Mouse (Mus musculus) erythroblast, embryonic 14.5 days (primary cell): ENCODE measurements around the gene Nckap5. TPM values are rescaled to one million over a fixed set of nuclear protein-coding genes. Genes with fewer than 3 reads are reported as not detected.

Source experiments
- H3K27me3 ChIP-seq: 2 replicates; pipeline ENCODE4 v1.6.1; 2012; ENCODE audit warnings: inconsistent platforms; ENCODE audit not compliant: control insufficient read depth
- H3K36me3 ChIP-seq: 2 replicates; pipeline ENCODE4 v1.6.1; 2012; ENCODE audit warnings: mild to moderate bottlenecking, inconsistent platforms; ENCODE audit not compliant: control insufficient read depth
- H3K4me1 ChIP-seq: 2 replicates; pipeline ENCODE4 v1.6.1; 2012; ENCODE audit warnings: inconsistent platforms; ENCODE audit not compliant: control insufficient read depth
- H3K4me3 ChIP-seq: replicated peaks from 2 replicates; pipeline ENCODE3; 2012; ENCODE audit warnings: moderate library complexity, mild to moderate bottlenecking, inconsistent platforms
- H3K9me3 ChIP-seq: 2 replicates; pipeline ENCODE4 v1.6.1; 2012; ENCODE audit warnings: low read length, inconsistent platforms, mixed read lengths; ENCODE audit not compliant: control insufficient read depth
- GATA1 ChIP-seq: IDR thresholded peaks from 2 replicates; pipeline ENCODE4 v1.6.1; 2012; ENCODE audit warnings: low read length, inconsistent platforms, mixed read lengths
- TAL1 ChIP-seq: IDR thresholded peaks from 3 replicates; pipeline ENCODE4 v1.6.1; 2012; ENCODE audit warnings: low read length, inconsistent platforms, mixed read lengths
- polyA plus RNA-seq: library from polyadenylated mRNA; stranded (reverse); fragments of >175 nt; gene quantifications from 2 replicates; pipeline ENCODE4 v1.2.3, GENCODE M21; 2012

Nckap5 gene
- polyA plus RNA-seq, 1 experiment = not detected

DNA sequence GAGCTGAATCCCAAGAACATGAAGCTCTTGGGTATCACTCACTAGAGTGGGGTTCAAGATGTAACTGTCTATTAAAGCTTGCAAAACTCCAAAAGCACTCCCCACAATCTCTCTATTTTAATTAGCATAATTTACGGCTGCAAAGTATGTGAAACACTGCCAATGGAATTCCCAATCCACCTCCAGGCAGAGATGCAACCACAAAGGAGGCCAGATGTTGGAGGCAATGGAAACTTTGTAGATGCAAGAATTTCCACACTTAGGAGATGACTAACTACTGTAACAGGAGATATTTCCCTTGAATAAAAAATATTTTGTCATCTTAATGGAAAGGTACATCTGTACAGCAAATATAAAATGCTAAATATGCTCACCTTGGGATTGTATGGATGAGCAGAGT, 295.1 kb downstream of the Nckap5 start:
- H3K9me3 ChIP-seq = no peaks in the 10 kb centered on the region
- TF ChIP-seq GATA1 = no peak
- TF ChIP-seq TAL1 = no peak

DNA sequence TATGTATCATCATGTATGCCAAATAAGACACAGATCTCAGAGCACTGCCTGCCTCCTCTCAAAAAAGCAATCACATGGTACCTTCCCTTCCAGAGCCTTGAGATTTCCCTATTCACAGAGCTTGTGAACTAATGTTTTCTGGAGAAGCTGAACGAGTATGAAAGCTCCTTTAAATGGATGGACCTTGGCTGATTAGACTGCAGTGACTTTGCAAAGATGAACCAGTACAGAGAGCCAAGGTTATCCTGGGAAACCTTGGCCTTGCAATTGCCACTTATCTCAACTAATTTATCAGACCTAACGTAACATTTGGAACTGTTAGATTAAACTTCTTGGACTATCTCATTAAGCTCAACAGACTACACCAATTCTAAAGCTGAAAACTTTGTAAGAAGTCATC, 296.6 kb downstream of the Nckap5 start:
- H3K27me3 ChIP-seq = no peaks in the 10 kb centered on the region
- peaks cover 4% of the 10 kb centered on the region for H3K4me1 ChIP-seq
- H3K36me3 ChIP-seq = no peaks in the 10 kb centered on the region
- TF ChIP-seq GATA1 (no peak), TAL1 (no peak)
- H3K4me3 ChIP-seq = no peak overlapping the region
- H3K9me3 ChIP-seq = no peaks in the 10 kb centered on the region

More for the DNA sequence above, 295.1 kb downstream of the Nckap5 start:
- H3K4me1 ChIP-seq = peaks cover 4% of the 10 kb centered on the region
- H3K36me3 ChIP-seq = no peaks in the 10 kb centered on the region
- no peaks in the 10 kb centered on the region for H3K27me3 ChIP-seq
- H3K4me3 ChIP-seq = no peak overlapping the region

DNA sequence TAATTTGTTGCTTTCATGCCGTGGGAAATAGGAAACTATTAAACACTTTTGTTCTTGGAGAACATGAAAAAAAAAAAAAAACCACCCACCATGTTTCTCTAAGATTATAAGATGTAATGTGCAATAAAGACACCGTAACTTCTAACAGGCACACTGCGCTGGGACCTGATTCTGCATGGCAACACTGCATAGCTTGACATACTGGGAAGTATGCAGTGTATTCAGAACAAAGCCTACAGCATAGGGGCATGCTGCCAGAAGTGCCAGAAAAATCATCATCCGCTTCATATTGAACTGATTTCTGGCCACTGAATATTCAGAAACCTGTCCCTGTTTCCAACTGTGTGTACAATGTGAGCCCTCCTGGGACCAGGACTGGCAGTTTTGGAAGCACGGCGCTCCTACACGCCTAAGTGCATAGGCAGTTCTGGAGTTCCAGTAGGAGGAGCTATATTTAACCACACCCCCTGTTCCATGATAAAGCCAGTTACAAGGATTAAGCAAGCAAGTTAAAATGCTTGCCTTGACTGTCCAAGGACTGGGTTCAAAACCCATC, 302.5 kb downstream of the Nckap5 start:
- Histone ChIP-seq H3K4me3 (no peak overlapping the region), H3K36me3 (no peaks in the 10 kb centered on the region), H3K4me1 (no peaks in the 10 kb centered on the region), H3K27me3 (no peaks in the 10 kb centered on the region), H3K9me3 (no peaks in the 10 kb centered on the region)
- no peak for TF ChIP-seq GATA1
- TF ChIP-seq TAL1 = no peak

DNA sequence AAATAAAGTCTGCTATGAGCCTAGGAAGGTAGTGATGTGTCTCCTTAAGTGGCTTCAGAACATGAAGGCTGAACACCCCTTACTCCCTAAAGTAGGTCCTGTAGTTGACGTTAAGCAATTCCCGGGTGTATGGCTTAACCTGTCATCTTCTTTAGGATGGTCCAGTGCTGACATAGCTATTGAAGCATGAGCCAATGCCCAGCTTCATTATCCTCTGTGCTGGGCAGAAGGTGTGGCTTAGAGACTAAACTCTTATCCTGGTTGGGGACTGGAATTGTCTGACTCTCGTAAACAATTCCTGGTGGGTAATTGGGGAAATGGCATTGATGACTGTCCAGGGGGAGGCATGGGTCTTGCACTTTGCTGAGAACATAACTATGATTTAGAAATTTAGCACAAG, 312.5 kb downstream of the Nckap5 start:
- H3K4me3 ChIP-seq = no peak overlapping the region
- H3K4me1 ChIP-seq = no peaks in the 10 kb centered on the region
- no peaks in the 10 kb centered on the region for H3K27me3 ChIP-seq
- H3K36me3 ChIP-seq = no peaks in the 10 kb centered on the region
- TF ChIP-seq GATA1 = no peak
- TF ChIP-seq TAL1 = no peak
- H3K9me3 ChIP-seq = no peaks in the 10 kb centered on the region

DNA sequence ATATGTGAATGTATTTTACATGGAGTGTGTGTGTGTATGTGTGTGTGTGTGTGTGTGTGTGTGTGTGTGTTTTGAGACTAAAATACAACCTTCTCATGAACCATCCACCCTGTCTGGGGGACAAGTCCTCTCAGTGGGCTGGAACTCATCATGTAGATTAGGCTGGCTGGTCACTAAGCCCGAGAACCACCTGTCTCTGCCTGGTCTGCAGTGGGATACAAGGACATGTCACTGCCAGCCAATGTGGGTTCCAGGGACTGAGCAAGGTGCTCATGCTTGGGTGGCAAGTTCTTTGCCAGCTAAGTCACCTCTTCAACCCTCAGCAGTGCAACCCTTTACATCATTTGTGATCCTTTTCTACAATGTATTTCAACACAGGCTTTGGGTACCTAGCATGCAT, 313.2 kb downstream of the Nckap5 start:
- no peaks in the 10 kb centered on the region for H3K4me1 ChIP-seq
- no peak overlapping the region for H3K4me3 ChIP-seq
- H3K36me3 ChIP-seq = no peaks in the 10 kb centered on the region
- no peaks in the 10 kb centered on the region for H3K9me3 ChIP-seq
- H3K27me3 ChIP-seq = no peaks in the 10 kb centered on the region
- TF ChIP-seq GATA1 (no peak), TAL1 (no peak)

DNA sequence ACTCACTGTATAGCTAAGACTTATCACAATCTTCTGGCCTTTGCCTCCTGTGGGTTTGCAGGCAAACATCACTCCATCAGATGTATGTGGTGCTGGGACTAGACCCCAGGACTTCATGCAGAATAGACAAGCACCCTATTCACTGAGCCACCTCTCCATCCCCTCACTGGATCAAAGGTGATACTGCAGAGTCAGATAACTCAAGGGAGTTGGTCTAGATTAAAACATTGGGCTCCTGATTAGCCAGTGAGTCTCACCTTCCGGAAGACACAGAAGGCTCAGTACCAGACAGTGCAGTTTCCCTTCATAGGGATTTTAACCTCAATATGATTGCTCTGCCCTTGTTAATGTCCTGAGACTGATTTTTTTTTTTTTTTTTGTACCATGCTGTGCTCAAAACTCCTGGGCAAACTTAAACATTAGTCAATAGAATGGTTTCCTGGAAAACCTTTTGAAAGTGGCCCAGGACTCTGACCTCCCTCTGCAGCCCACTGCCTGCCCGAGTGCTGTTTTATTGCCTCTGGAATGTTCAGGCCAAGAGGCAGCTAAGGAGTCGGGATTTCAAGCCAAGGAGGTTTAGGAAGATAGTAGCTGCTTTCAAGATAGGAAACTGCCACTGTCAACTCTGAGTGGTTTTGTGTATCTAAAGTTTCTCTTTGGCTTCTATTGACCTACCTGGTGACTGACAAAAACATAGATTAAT, 315.4 kb downstream of the Nckap5 start:
- Histone ChIP-seq H3K36me3 (no peaks in the 10 kb centered on the region), H3K4me3 (no peak overlapping the region), H3K27me3 (no peaks in the 10 kb centered on the region), H3K4me1 (no peaks in the 10 kb centered on the region), H3K9me3 (no peaks in the 10 kb centered on the region)
- TF ChIP-seq GATA1 (no peak), TAL1 (no peak)

DNA sequence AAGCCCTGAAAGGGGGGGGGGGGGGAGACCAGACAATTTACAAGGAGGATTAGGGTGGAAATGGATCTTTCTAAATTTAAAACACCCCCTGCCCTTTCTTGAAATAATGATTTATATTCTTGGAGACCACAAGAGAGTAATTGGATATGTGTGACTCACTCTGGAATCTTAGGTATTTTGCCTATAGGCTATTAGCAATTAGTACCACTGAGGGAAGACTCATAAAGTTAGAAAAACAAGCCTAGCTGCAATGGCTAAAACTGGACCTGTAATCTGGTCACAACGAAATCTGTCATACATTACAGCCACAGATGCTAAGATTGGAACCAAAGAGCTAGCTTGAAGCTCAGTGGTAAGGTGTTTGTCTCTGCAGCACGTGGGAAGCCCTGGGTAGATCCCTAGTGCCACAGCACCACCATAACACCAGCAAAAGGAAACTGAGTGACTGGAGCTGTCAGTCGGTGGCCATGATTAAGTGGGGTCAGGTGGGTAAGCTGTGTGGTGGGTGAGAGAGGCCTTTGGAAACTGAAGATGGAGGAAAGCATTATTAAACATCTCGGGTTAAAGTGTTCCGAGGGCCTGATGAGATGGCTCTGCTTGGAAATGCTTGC, 318.7 kb downstream of the Nckap5 start:
- TF ChIP-seq TAL1 = no peak
- TF ChIP-seq GATA1 = no peak
- Histone ChIP-seq H3K36me3 (no peaks in the 10 kb centered on the region), H3K4me1 (no peaks in the 10 kb centered on the region)

DNA sequence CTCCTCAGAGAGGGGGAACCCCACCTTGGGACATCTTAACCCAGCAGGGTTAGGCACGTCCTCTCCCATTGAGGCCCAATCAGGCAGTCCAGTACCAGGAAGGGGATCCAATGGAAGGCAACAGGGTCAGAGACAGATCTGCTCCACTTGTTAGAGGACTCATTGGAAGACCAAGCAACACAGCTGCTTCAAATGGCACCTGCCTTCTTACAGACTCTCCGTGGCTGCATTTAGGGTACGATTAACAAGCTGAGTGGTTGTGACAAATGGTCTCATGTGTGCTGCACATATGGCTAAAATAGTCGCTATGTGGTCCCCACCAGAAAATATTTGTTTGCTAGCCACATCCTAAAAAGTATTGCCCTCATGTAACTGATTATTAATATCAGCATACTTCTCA, 325.9 kb downstream of the Nckap5 start:
- Histone ChIP-seq H3K4me3 (no peak overlapping the region), H3K27me3 (no peaks in the 10 kb centered on the region), H3K9me3 (no peaks in the 10 kb centered on the region), H3K4me1 (no peaks in the 10 kb centered on the region), H3K36me3 (no peaks in the 10 kb centered on the region)
- TF ChIP-seq GATA1 (no peak), TAL1 (no peak)

More for the DNA sequence above, 318.7 kb downstream of the Nckap5 start:
- Histone ChIP-seq H3K4me3 (no peak overlapping the region), H3K27me3 (no peaks in the 10 kb centered on the region), H3K9me3 (no peaks in the 10 kb centered on the region)

DNA sequence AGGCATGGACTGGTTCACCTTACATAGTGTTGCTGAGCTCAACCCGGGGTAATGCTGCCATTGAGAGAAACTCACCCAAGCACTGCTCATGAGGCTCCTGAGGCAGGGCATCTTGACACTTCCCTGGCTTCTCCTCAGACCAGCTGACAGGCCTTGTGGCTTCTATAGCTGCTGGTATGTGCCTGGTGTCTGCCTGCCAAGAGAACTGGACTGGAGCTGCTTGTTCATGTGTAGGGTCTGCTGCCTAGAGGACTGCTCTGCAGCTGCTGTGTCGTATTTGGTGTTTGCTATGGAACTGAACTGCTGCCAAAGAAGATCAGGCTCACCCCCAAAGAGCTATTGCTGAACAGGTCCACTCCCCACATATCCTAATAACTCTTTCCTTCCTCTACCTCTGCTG, 327.9 kb downstream of the Nckap5 start:
- no peaks in the 10 kb centered on the region for H3K9me3 ChIP-seq
- no peak for TF ChIP-seq TAL1
- TF ChIP-seq GATA1 = no peak
- H3K27me3 ChIP-seq = no peaks in the 10 kb centered on the region
- H3K4me1 ChIP-seq = no peaks in the 10 kb centered on the region
- no peaks in the 10 kb centered on the region for H3K36me3 ChIP-seq
- H3K4me3 ChIP-seq = no peak overlapping the region

DNA sequence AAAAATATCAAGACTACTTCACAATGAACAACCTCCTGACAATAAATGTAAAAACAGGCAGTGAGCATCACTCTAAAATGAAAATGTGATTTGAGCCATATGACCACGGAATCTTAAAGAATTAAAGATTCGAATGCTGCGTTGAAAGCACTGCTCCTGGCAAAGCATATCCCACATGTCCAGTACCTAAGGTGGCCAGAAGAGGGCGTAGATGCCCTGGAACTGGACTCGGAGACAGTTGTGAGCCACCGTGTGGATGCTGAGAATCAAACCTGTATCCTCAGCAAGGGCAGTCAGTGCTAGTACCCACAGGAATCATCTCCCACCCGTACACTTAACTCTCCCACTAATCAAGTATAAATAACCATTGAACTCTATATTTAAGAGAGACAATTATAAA, 333.9 kb downstream of the Nckap5 start:
- no peaks in the 10 kb centered on the region for H3K36me3 ChIP-seq
- H3K9me3 ChIP-seq = no peaks in the 10 kb centered on the region
- no peak overlapping the region for H3K4me3 ChIP-seq
- H3K27me3 ChIP-seq = peaks cover 4% of the 10 kb centered on the region
- H3K4me1 ChIP-seq = no peaks in the 10 kb centered on the region
- TF ChIP-seq GATA1 (no peak), TAL1 (no peak)
